Mouse (Mus musculus) central nervous system, embryonic 14 days (tissue): ENCODE results near the gene Zfp213. TPM values are rescaled to one million over a fixed set of nuclear protein-coding genes. Genes with fewer than 3 reads are reported as not detected.

Experiments
- polyA plus RNA-seq: library from polyadenylated mRNA; depleted of rRNA; stranded (reverse); fragments of >200 nt; gene quantifications from 2 replicates; pipeline ENCODE4 v1.2.3, GENCODE M21; 2012; rRNA removed

Gene Zfp213
- polyA plus RNA-seq = 14.3 and 16.1 TPM in 2 replicates

DNA sequence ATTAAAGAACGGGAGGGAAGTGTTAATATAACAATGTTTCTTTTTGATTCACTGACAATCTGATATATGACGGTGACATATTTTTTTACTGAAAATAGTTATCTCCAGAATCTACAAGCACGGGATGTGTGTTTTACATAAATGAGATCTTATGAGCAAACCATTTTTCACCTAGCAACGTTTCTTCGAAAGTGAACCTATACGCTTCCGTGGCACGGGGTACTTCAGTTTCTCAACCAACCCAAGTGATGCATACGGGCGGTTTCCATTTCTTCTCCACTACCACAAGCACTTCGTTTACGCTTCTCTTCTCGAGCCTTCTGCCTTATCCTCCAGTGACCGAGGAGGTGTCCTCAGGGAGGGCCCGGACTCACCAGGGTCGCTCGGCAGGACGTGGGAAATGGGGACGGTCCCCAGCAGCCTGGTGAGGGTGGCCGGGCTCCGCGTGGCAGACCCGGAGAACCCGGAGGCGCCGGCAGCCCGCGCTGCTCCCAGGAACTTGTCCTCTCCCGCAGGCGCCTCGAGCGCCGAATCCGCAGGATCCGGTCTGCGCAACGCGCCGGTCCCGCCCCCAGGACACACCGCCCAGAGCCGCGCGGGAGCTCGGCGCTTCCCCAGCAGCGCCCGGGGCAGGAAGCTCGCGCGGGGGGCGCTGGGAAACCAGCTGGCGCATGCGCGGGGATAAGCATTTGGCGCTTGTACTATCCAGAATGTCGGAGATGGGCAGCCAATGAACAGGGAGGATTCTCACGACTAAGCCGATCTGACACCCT is at the start of gene Zfp213:
Gene Zfp213 (minus strand): TSS at position 644 of the 773 bp plus-strand sequence.

DNA sequence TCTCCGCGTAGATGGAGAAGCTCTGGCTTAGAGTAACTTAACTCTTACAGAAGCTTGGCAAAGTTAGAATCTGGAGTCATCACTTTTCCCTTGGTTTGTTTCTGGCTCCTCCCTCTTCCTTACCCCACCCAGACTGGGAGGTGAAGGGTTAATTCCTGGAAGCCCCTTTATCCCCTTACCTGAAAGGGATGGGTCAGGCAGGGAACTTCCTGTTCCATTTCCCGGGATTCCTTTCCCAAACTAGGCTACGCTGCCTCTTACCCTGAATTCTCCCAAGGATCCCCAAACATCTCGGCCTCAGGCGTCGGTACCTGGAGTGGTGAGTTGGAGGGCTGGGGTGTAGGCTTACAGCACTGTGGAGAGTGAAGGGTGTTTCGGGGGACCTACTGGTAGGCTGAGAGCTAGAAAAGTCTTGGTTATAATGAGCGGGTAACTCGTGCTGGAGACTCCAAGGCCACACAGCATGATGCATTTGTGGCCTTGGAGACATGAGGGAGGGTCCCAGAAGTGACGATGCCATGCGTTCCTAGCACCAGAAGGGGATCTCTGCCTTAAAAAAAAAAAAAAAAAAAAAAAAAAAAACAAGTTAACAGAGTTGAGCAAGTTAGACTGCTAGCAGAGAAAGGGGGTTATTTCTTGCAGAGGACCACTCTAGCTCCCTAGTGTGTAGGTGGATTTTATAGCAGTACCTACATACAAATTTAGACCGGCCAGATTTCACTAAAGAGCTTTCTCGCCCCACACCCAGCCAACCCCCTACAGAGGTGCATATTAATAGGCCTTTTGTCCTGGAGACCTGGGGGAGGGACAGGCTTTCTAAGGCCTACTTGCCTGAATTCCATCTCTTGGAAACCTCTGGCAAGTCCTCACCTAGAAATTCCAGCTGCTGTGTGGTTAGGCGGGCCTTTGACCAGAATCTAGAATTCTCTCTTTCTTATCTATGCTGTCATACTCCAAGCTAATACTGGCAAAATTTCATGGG is 36.9 kb upstream of the Zfp213 start, which contains the start of gene Zscan10:
Gene Zscan10 (plus strand): TSS at position 216 of the 982 bp plus-strand sequence.

DNA sequence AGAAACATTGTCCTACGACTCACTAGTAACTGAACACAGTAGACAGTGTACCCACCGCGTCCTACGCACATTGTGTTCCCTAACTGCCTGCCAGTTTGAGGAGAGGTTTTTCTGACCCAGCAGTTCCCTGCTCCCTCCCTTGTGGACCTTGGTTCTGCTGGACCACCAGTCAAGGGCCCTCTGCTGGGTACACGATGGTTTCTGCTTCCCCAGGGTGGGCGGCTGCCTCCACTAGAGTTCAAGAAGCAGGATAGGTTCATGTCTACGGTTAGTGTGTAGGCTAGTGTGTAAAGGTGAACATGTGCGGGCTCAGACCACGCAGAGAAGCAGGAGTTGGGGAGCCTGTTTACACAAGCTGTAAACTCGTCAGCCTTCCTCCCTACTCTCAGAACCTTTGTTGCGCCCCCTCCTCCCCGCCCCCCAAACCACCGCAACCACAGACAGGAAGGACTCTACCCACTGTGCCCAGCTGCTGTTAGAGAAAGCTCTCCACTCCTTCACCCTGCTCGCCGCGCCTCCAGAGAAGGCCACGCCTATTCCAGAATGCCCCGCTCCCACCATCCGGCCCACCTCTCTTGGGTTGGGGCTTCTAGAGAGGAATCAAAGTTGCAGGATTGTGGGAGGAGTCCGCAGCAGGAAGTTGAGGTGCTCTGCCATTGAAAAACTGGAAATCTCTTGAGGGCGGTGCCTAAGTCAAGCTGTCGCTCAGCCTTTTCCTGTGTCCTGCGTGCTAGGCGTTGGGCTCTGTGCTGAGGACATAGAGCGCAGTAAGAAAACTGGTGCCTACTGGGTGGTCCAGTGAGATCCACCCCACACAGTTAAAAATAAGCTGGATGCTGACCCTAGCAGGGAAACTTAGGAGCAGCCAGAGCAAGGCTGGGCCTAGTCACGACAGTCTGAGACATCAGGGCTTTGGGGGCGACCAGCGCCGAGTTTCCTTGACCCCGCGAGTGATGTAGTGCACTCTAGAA is 34.8 kb upstream of the Zfp213 start, which contains the start of gene Zfp13:
Gene Zfp13 (minus strand): TSS at position 906 of the 971 bp plus-strand sequence.

Other genes with a start within 250 kb of the Zfp213 start
- not detected in 2 replicates for gene Vmn2r115, start 220.5 kb downstream of the Zfp213 start, polyA plus RNA-seq
- gene Vmn2r116, start 179.6 kb downstream of the Zfp213 start, polyA plus RNA-seq = not detected in 2 replicates
- gene Vmn2r117, start 84.5 kb downstream of the Zfp213 start, polyA plus RNA-seq = not detected in 2 replicates
- 41.5 and 42.5 TPM in 2 replicates for gene Zfp13, start 35.2 kb upstream of the Zfp213 start, polyA plus RNA-seq
- 0.09 and 0.25 TPM in 2 replicates for gene Zscan10, start 36.6 kb upstream of the Zfp213 start, polyA plus RNA-seq
- 1.3 and 1.7 TPM in 2 replicates for gene Mmp25, start 81.0 kb upstream of the Zfp213 start, polyA plus RNA-seq
- 0.15 and 0.43 TPM in 2 replicates for gene Bicdl2, start 96.3 kb upstream of the Zfp213 start, polyA plus RNA-seq
- gene Hcfc1r1, start 109.4 kb upstream of the Zfp213 start, polyA plus RNA-seq = 82.1 and 90.1 TPM in 2 replicates
- gene Thoc6, start 109.6 kb upstream of the Zfp213 start, polyA plus RNA-seq = 47.0 and 47.3 TPM in 2 replicates
- gene Tnfrsf12a, start 113.2 kb upstream of the Zfp213 start, polyA plus RNA-seq = 2.6 and 4.7 TPM in 2 replicates
- gene Cldn6, start 115.0 kb upstream of the Zfp213 start, polyA plus RNA-seq = 0.39 and 7.4 TPM in 2 replicates
- 0.92 and 2.9 TPM in 2 replicates for gene Cldn9, start 119.8 kb upstream of the Zfp213 start, polyA plus RNA-seq
- 0.15 and 0.78 TPM in 2 replicates for gene 1520401A03Rik, start 158.5 kb upstream of the Zfp213 start, polyA plus RNA-seq
- 38.5 and 40.6 TPM in 2 replicates for gene Pkmyt1, start 162.1 kb upstream of the Zfp213 start, polyA plus RNA-seq
- 23.6 and 25.2 TPM in 2 replicates for gene Paqr4, start 176.6 kb upstream of the Zfp213 start, polyA plus RNA-seq
- 1.1 and 6.0 TPM in 2 replicates for gene Kremen2, start 181.6 kb upstream of the Zfp213 start, polyA plus RNA-seq
- gene Flywch1, start 207.4 kb upstream of the Zfp213 start, polyA plus RNA-seq = 97.4 and 99.1 TPM in 2 replicates
- 44.8 and 54.5 TPM in 2 replicates for gene Flywch2, start 221.8 kb upstream of the Zfp213 start, polyA plus RNA-seq
- gene Srrm2, start 226.3 kb upstream of the Zfp213 start, polyA plus RNA-seq = 634 and 697 TPM in 2 replicates